Mouse (Mus musculus): Measurements from ENCODE around the gene Wdr17. TPM values are rescaled to one million over a fixed set of nuclear protein-coding genes. Genes with fewer than 3 reads are reported as not detected.

The Wdr17 gene
- polyA plus RNA-seq (2015; fragmentation: Nextera tagmentation; extraction: Ambion mirVana) = 15.9 and 19.2 TPM in 2 replicates

DNA sequence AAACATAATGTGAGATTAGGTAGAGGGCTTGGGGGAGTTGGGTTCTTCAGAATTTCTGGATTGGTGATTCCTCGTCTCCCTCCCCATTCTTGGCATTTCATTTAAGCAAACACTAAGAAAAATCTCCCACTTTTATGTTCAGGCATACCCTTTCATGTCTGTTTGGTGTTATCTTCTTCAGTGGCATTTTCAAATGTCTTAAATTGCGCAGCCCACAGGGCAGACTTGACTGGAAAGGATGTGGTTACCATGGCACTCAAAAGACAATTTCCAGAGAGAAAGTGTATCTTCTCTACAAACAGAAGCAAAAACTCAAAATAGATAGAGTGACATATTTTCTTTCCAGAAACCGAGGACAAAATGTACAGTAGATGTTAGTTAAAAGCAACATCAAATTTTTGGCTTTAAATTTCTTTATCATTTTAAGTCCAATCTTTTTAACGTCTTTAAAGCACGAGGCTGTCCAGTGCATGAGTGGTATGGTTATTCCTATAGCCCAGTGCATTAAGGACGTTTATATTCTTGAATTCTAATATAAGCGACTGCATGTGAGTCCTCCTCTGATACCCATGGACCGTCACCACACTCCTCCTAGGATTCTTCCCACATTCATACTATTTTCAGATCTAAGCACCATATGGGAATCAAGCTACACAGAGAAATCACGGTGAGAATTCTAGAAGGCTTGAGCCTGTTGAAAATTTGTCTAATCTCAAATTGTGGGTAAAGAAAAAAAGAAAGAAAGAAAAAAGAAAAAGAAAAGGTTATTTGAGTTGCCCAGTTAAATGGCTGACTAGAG, at the start of gene Wdr17:
TSS of gene Wdr17 (minus strand) at position 198 of the 799 bp plus-strand sequence.
- Histone ChIP-seq H3K9me3 (ENCODE audit: control insufficient read depth, low read length) (no peaks in the 10 kb centered on the region), H3K4me3 (replicated peaks; ENCODE audit: low read length) (no peak within 1 kb of the TSS), H3K9ac (replicated peaks; ENCODE audit: low read depth, low read length) (no peak within 1 kb of the TSS), H3K27me3 (replicated peaks; ENCODE audit: control insufficient read depth, insufficient read depth, low read length) (no peaks in the 10 kb centered on the region), H3K4me2 (ENCODE audit: low read length) (no peak within 1 kb of the TSS), H3K27ac (ENCODE audit: low read length) (no peak within 1 kb of the TSS), H3K36me3 (ENCODE audit: control insufficient read depth, insufficient read depth) (no peaks in the 10 kb centered on the region), H3K4me1 (replicated peaks; ENCODE audit: control insufficient read depth, insufficient read depth, low read length) (no peaks in the 10 kb centered on the region)
- no peak for ATAC-seq
- WGBS = 85% methylated on average over 9 of the region's 9 CpGs

- Histone ChIP-seq H3K9me3 (ENCODE audit: control insufficient read depth, low read length) (no peaks in the 10 kb centered on the region), H3K27me3 (replicated peaks; ENCODE audit: control insufficient read depth, insufficient read depth, low read length) (no peaks in the 10 kb centered on the region), H3K4me1 (replicated peaks; ENCODE audit: control insufficient read depth, insufficient read depth, low read length) (no peaks in the 10 kb centered on the region), H3K4me2 (ENCODE audit: low read length) (no peak overlapping the region), H3K9ac (replicated peaks; ENCODE audit: low read depth, low read length) (no peak overlapping the region), H3K27ac (ENCODE audit: low read length) (no peak overlapping the region), H3K4me3 (replicated peaks; ENCODE audit: low read length) (no peak overlapping the region), H3K36me3 (ENCODE audit: control insufficient read depth, insufficient read depth) (no peaks in the 10 kb centered on the region)
- no peak for ATAC-seq
- 74% methylated on average over 2 of the region's 2 CpGs for WGBS
Measured at GRCm38 (mm10) chr8:54932306-54932705, 45.3 kb upstream of the Wdr17 start.

DNA sequence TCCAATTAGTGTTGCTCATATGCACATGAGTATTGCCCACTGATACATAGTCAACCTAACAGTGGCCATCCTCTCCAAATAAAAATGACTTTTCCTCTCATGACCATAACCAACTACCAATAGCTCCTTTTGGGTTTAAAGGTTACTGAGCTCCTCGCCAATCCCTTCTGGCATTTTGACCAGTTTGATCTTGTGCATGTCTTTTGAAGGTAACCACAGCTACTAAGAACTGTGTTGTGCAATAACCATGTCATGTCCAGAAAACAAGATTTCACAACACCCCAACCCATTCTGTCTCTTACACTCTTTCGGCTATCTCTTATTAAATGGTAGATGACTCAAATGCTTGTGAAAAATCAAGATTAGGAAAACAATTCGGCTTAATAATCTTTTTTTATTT, 38.0 kb upstream of the Wdr17 start:
- Histone ChIP-seq H3K27ac (ENCODE audit: low read length) (no peak overlapping the region), H3K9me3 (ENCODE audit: control insufficient read depth, low read length) (no peaks in the 10 kb centered on the region), H3K4me1 (replicated peaks; ENCODE audit: control insufficient read depth, insufficient read depth, low read length) (peaks cover 4% of the 10 kb centered on the region; the same call in 1 of the 2 replicates), H3K9ac (replicated peaks; ENCODE audit: low read depth, low read length) (no peak overlapping the region), H3K4me3 (replicated peaks; ENCODE audit: low read length) (no peak overlapping the region), H3K27me3 (replicated peaks; ENCODE audit: control insufficient read depth, insufficient read depth, low read length) (no peaks in the 10 kb centered on the region), H3K36me3 (ENCODE audit: control insufficient read depth, insufficient read depth) (no peaks in the 10 kb centered on the region), H3K4me2 (ENCODE audit: low read length) (no peak overlapping the region)
- no peak for ATAC-seq
- 91% methylated on average over 3 of the region's 3 CpGs for WGBS

DNA sequence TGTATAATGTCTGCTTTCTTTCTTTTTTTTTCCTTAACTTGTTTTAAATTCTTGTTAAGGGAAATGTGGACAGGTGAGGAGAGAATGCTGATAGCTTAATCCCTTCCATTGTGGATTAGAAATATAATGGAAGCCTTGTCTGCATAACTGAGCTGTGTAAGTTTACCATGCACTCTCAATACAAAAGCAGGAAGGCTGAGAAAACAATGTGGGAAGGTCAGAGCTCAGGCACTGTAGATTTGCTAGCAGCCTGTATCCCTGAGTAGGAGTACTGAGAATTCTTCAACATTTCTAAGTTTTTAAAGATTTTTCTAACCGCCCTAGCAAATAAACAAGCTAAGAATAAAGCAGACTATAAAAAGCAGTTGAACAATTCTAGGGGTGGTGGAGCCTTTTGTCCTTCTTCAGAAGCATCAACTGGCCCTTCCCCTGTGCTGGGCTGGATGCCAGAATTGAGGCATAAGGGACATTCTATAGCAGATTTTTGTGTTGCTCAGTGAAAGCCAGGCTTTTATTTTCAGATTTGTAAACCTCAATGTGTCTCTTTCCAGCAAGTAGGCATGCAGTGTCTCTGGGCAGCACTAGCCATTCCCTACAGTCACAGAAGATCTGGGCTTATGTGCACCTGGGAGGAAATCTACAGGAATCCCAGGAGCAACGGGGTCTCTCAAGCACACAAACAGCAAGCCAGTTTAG, 35.3 kb upstream of the Wdr17 start:
- H3K36me3 ChIP-seq (ENCODE audit: control insufficient read depth, insufficient read depth) = no peaks in the 10 kb centered on the region
- 7% methylated on average over 2 of the region's 2 CpGs for whole genome bisulfite sequencing
- no peaks in the 10 kb centered on the region for H3K27me3 ChIP-seq (replicated peaks; ENCODE audit: control insufficient read depth, insufficient read depth, low read length)

DNA sequence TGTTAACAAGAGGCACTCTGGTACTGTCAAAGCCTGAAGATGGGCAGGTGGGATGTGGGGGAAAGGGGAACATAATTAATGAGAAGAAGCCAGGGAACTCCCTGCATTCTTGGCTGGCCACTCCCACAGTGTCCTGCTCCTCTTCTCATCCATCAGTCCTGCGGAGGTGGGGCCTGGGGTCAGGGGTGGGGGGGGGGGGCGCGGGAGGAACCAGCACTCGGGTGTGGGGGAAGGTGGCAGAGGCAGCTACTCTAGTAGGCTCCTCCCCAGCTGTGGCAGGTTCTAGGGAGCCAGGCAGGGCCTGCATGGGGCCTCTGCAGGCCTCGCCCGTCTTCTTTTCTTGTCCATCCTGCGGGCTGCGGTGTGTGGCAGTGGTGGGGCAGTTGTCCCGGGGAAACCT, 30.7 kb upstream of the Wdr17 start:
- ATAC-seq = no peak
- Histone ChIP-seq H3K4me2 (ENCODE audit: low read length) (no peak overlapping the region), H3K27me3 (replicated peaks; ENCODE audit: control insufficient read depth, insufficient read depth, low read length) (no peaks in the 10 kb centered on the region), H3K27ac (ENCODE audit: low read length) (no peak overlapping the region), H3K9me3 (ENCODE audit: control insufficient read depth, low read length) (no peaks in the 10 kb centered on the region), H3K9ac (replicated peaks; ENCODE audit: low read depth, low read length) (no peak overlapping the region), H3K4me3 (replicated peaks; ENCODE audit: low read length) (no peak overlapping the region), H3K36me3 (ENCODE audit: control insufficient read depth, insufficient read depth) (no peaks in the 10 kb centered on the region), H3K4me1 (replicated peaks; ENCODE audit: control insufficient read depth, insufficient read depth, low read length) (peaks cover 4% of the 10 kb centered on the region; the same call in 1 of the 2 replicates)
- whole genome bisulfite sequencing = 92% methylated on average over 5 of the region's 9 CpGs

More for the DNA sequence above, 35.3 kb upstream of the Wdr17 start:
- Histone ChIP-seq H3K4me3 (replicated peaks; ENCODE audit: low read length) (no peak overlapping the region), H3K27ac (ENCODE audit: low read length) (peak overlapping the region; percentile 49), H3K4me1 (replicated peaks; ENCODE audit: control insufficient read depth, insufficient read depth, low read length) (peaks cover 4% of the 10 kb centered on the region; the same call in 1 of the 2 replicates), H3K9ac (replicated peaks; ENCODE audit: low read depth, low read length) (no peak overlapping the region), H3K9me3 (ENCODE audit: control insufficient read depth, low read length) (no peaks in the 10 kb centered on the region), H3K4me2 (ENCODE audit: low read length) (no peak overlapping the region)
- ATAC-seq = peak; percentile 57

DNA sequence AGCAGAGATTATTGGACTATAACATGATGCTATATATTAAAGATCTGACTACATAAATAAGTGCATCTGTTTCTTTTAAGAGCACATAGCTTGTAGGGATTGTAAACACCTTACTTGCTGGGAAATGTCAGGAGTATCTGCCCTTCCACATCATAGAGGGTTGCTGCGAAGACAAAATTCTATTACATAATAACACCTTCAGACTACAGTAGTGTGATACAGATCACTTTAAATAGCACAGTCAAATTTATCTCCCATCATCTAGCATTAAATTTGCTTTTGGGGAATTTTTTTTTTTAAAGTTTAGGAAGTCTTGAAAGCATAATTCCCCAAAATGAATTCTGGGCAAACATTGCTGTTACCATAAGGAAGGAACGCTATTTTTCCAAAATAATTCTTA, 25.9 kb upstream of the Wdr17 start:
- WGBS = 85% methylated on average over 2 of the region's 2 CpGs

GRCm38 (mm10) chr8:54899444-54899843, 12.5 kb upstream of the Wdr17 start:
- Histone ChIP-seq H3K9me3 (ENCODE audit: control insufficient read depth, low read length) (no peaks in the 10 kb centered on the region), H3K4me1 (replicated peaks; ENCODE audit: control insufficient read depth, insufficient read depth, low read length) (no peaks in the 10 kb centered on the region), H3K27me3 (replicated peaks; ENCODE audit: control insufficient read depth, insufficient read depth, low read length) (no peaks in the 10 kb centered on the region), H3K36me3 (ENCODE audit: control insufficient read depth, insufficient read depth) (no peaks in the 10 kb centered on the region), H3K9ac (replicated peaks; ENCODE audit: low read depth, low read length) (no peak overlapping the region), H3K27ac (ENCODE audit: low read length) (no peak overlapping the region), H3K4me2 (ENCODE audit: low read length) (no peak overlapping the region), H3K4me3 (replicated peaks; ENCODE audit: low read length) (no peak overlapping the region)
- WGBS = 91% methylated on average over 2 of the region's 2 CpGs
- ATAC-seq = no peak

More for the DNA sequence above, 25.9 kb upstream of the Wdr17 start:
- no peaks in the 10 kb centered on the region for H3K4me1 ChIP-seq (replicated peaks; ENCODE audit: control insufficient read depth, insufficient read depth, low read length)
- no peak overlapping the region for H3K4me3 ChIP-seq (replicated peaks; ENCODE audit: low read length)
- H3K9ac ChIP-seq (replicated peaks; ENCODE audit: low read depth, low read length) = no peak overlapping the region
- H3K9me3 ChIP-seq (ENCODE audit: control insufficient read depth, low read length) = no peaks in the 10 kb centered on the region
- no peak overlapping the region for H3K27ac ChIP-seq (ENCODE audit: low read length)
- H3K4me2 ChIP-seq (ENCODE audit: low read length) = no peak overlapping the region
- no peaks in the 10 kb centered on the region for H3K36me3 ChIP-seq (ENCODE audit: control insufficient read depth, insufficient read depth)
- ATAC-seq = no peak
- no peaks in the 10 kb centered on the region for H3K27me3 ChIP-seq (replicated peaks; ENCODE audit: control insufficient read depth, insufficient read depth, low read length)

DNA sequence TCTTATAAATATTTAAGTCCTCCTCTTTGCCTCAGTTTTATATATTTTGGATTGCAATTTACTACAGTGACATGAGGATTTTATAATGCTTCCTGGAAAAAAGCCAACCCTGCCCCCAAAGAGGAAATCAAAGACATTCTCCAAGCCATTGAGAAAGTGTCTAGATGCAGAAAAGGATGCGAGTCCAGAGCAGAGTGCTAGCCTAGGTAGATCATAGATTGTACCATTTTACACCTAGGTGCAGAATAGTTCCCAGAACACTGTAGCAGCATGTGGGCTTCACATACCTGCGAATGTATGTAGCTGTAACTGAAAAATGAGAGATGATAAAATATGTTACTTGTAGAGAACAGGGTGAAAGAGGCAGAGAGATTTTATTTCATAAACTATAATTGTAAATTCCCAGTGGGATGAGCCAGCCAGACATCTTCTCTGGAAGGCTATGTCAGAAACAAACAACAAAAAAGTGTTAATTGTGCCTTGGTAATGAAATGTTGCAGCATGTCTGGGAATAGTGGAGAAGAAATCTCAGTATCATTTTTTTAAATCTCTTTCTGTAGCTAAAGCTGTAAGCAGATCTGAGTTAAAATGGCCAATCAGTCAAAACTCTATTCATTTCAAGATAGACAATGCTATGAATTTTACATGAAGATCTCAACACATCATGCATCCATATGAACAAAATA, 7.8 kb upstream of the Wdr17 start:
- ATAC-seq = peak; percentile 65

GRCm38 (mm10) chr8:54894180-54894579, 7.2 kb upstream of the Wdr17 start:
- Histone ChIP-seq H3K9me3 (ENCODE audit: control insufficient read depth, low read length) (no peaks in the 10 kb centered on the region), H3K27me3 (replicated peaks; ENCODE audit: control insufficient read depth, insufficient read depth, low read length) (no peaks in the 10 kb centered on the region), H3K27ac (ENCODE audit: low read length) (no peak overlapping the region), H3K4me3 (replicated peaks; ENCODE audit: low read length) (no peak overlapping the region), H3K36me3 (ENCODE audit: control insufficient read depth, insufficient read depth) (no peaks in the 10 kb centered on the region), H3K9ac (replicated peaks; ENCODE audit: low read depth, low read length) (no peak overlapping the region), H3K4me2 (ENCODE audit: low read length) (no peak overlapping the region), H3K4me1 (replicated peaks; ENCODE audit: control insufficient read depth, insufficient read depth, low read length) (no peaks in the 10 kb centered on the region)
- 53% methylated on average over 1 of the region's 1 CpGs for WGBS
- ATAC-seq = 0 out of 2 replicates have a peak, but pooled peaks have one; percentile 26

More for the DNA sequence above, 7.8 kb upstream of the Wdr17 start:
- Histone ChIP-seq H3K4me2 (ENCODE audit: low read length) (no peak overlapping the region), H3K9me3 (ENCODE audit: control insufficient read depth, low read length) (no peaks in the 10 kb centered on the region), H3K4me3 (replicated peaks; ENCODE audit: low read length) (no peak overlapping the region), H3K36me3 (ENCODE audit: control insufficient read depth, insufficient read depth) (no peaks in the 10 kb centered on the region), H3K9ac (replicated peaks; ENCODE audit: low read depth, low read length) (no peak overlapping the region), H3K27me3 (replicated peaks; ENCODE audit: control insufficient read depth, insufficient read depth, low read length) (no peaks in the 10 kb centered on the region), H3K4me1 (replicated peaks; ENCODE audit: control insufficient read depth, insufficient read depth, low read length) (no peaks in the 10 kb centered on the region), H3K27ac (ENCODE audit: low read length) (peak overlapping the region; percentile 70)
- 56% methylated on average over 2 of the region's 2 CpGs for WGBS

Data from forebrain, embryonic 16.5 days (tissue).